Mouse (Mus musculus) cerebellum, adult 11-12 months (tissue): ENCODE data around the gene Csf2rb2.
"Not testable (repeated sequence)": the region's sequence is repeated elsewhere in the genome, so short reads cannot be mapped to it uniquely, and the experiment has no call there.

ENCODE experiments used
- DNase-seq: peaks from one replicate; pipeline ENCODE4 v3.0.0; 2022

Csf2rb2 gene

GRCm38 (mm10) chr15:78313659-78314058 lies 8.1 kb upstream of the Csf2rb2 start:
- DNase-seq = not testable (repeated sequence)

- not testable (repeated sequence) for DNase-seq
Measured at GRCm38 (mm10) chr15:78312421-78313233, 7.1 kb upstream of the Csf2rb2 start.

GRCm38 (mm10) chr15:78310971-78311370 lies 5.5 kb upstream of the Csf2rb2 start:
- DNase-seq = no peak

GRCm38 (mm10) chr15:78309865-78310264 lies 4.3 kb upstream of the Csf2rb2 start:
- no peak for DNase-seq

- no peak for DNase-seq
Measured at GRCm38 (mm10) chr15:78303665-78304233, 1.8 kb downstream of the Csf2rb2 start.

- DNase-seq = no peak
Measured at GRCm38 (mm10) chr15:78302718-78303117, 2.8 kb downstream of the Csf2rb2 start.

- DNase-seq = no peak
Measured at GRCm38 (mm10) chr15:78300773-78301172, 4.7 kb downstream of the Csf2rb2 start.

GRCm38 (mm10) chr15:78299641-78300040 lies 5.9 kb downstream of the Csf2rb2 start:
- no peak for DNase-seq

GRCm38 (mm10) chr15:78298558-78298957 lies 7.0 kb downstream of the Csf2rb2 start:
- no peak for DNase-seq

- DNase-seq = no peak
Measured at GRCm38 (mm10) chr15:78293716-78294115, 11.8 kb downstream of the Csf2rb2 start.

- DNase-seq = not testable (repeated sequence)
Measured at GRCm38 (mm10) chr15:78293228-78293627, 12.3 kb downstream of the Csf2rb2 start.

GRCm38 (mm10) chr15:78289775-78290174 lies 15.7 kb downstream of the Csf2rb2 start:
- not testable (repeated sequence) for DNase-seq

GRCm38 (mm10) chr15:78287941-78288340 lies 17.6 kb downstream of the Csf2rb2 start:
- DNase-seq = no peak

- no peak for DNase-seq
Measured at GRCm38 (mm10) chr15:78278308-78278707, 27.2 kb downstream of the Csf2rb2 start.

GRCm38 (mm10) chr15:78271208-78271607 lies 34.3 kb downstream of the Csf2rb2 start:
- no peak for DNase-seq

GRCm38 (mm10) chr15:78267865-78268264 lies 37.7 kb downstream of the Csf2rb2 start:
- no peak for DNase-seq

- DNase-seq = no peak
Measured at GRCm38 (mm10) chr15:78267441-78267840, 38.1 kb downstream of the Csf2rb2 start.

GRCm38 (mm10) chr15:78263286-78263685 lies 42.2 kb downstream of the Csf2rb2 start:
- DNase-seq = no peak

GRCm38 (mm10) chr15:78260668-78261333 lies 44.7 kb downstream of the Csf2rb2 start:
- DNase-seq = no peak

- no peak for DNase-seq
Measured at GRCm38 (mm10) chr15:78258246-78258865, 47.2 kb downstream of the Csf2rb2 start.

GRCm38 (mm10) chr15:78257326-78258050 lies 48.0 kb downstream of the Csf2rb2 start:
- peak; percentile 28 for DNase-seq

GRCm38 (mm10) chr15:78256602-78257259 lies 48.8 kb downstream of the Csf2rb2 start:
- DNase-seq = not testable (repeated sequence)
